Mouse (Mus musculus): ENCODE data around the gene Mroh2a.

Gene Mroh2a

GRCm38 (mm10) chr1:88297480-88298258, 70.9 kb downstream of the Mroh2a start:
- DNase-seq = no peak

GRCm38 (mm10) chr1:88298686-88299528, 72.1 kb downstream of the Mroh2a start:
- DNase-seq = no peak

DNA sequence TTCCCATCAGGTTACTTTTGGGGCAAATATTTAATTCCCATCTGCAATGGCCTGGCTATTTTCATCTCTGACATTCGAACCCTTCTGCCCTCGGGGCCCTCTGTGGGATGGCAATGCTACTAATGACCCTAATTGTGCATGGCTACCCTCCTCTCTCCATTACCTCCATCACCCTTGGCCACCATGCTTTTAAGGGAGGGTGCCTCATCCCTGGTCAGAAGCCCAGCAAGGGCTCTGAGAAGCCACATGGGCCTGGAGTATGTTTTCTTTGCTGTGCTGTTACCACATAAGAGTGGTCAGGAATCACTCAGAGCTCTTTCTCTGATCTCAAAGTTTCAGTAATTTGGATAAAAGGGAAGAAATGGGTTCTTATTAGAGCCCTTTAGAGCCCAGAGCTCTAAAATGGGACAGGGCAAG, 72.8 kb downstream of the Mroh2a start:
- no peak for DNase-seq

DNA sequence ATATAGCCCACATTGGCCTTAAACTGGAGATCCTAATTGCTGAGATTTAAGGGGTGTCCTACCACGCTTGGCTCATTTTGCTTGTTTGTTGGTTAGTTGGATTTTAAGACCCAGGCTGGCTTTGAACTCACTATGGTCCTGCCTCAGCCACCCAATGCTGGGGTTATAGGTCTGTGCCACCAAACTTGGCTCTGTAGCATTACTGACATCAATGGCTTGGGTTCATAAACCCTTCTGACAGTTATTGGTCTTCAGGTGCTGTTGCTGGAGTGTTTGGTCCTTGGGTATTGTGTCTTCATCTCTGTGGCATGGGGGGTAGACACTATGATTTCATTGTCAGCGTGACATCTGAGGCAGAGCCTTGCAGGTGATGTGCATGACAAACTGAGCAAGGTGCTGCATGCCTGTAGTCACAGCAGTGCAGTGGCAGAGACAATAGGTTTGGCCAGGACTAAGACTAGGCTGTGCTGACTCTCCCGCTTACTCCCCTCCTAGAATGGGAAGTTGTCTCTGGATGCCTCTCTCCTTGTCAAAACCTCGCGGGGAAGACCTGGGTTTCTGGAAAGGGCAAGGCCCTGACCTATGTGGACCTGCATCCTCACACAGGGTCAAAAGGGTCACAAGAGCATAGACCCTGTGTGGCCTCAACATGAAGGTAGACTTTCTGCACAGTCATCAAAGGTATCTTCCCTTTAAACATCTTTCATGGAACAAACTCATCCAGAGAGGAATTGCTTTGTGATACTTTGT, 73.7 kb downstream of the Mroh2a start:
- no peak for DNase-seq

GRCm38 (mm10) chr1:88301121-88302014, 74.6 kb downstream of the Mroh2a start:
- DNase-seq = no peak

DNA sequence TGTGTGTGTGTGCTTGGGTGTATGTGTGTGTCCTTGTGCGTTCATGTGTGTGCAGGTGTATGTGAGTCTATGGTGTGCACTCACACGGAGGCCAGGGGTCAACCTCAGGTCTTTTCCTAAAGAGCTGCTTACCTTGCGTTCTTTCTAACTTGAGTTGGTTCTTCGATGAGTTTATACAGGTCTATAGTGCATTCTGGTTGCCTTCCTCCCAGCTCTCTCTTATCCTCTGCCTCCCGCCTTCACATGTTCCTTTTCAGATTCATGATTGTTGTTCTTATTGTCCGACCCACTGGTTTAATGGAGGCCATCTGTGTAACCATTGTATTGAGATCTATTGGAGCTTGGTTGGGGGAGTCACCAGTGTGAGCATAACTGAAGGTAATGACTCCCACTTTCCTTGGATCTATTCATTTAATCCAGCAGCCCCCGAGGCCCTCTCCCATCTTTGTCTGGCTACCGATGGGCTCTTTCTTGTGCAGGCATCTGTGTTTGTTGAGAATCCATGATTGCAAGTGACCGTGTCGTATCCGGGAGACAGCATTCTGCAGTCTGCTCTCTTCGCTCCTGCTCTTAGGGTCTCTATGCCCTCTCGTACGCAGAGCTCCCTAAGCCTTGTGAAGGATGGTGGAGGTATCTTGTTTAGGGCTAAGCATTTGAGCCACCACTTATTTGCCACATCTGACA, 75.4 kb downstream of the Mroh2a start:
- DNase-seq = no peak

- DNase-seq = no peak
Observed at GRCm38 (mm10) chr1:88303762-88304161, 77.0 kb downstream of the Mroh2a start.

- DNase-seq = no peak
Observed at GRCm38 (mm10) chr1:88304261-88304985, 77.6 kb downstream of the Mroh2a start.

DNA sequence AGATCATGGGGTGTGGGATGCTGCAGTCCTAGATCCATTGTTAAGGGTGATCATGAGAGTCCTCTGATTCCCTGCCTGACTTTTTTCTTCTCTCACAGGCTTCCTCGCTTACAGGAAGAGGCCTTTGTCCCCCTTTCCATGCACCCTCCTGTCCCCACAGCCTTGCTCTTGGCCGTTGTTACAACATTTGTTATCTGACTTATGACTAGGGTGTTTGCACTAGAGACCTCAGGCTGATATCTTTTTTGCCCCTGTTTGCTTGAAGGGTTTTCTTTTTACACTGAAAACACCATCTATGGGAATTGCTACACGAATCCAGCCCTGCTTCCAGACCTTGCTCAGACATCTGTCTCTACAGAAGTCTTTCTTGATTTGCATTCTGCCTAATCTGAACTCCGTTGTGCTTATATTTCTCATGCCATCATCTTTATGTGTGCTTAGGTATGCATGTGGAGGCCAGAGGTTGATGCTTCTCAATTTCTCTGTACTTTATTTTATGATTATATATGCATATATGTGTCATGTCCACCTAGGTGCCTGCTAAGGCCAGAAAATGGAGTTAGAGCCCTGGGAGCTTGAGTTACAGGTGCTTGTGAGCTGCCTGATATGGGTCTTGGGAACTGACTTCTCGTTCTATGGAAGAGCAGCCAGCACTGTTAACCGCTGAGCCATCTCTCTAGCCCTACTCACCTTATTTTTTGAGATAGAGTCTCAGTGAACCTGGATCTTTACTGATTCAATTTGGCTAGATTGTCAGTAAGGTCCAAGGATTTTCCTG, 78.4 kb downstream of the Mroh2a start:
- DNase-seq = no peak

DNA sequence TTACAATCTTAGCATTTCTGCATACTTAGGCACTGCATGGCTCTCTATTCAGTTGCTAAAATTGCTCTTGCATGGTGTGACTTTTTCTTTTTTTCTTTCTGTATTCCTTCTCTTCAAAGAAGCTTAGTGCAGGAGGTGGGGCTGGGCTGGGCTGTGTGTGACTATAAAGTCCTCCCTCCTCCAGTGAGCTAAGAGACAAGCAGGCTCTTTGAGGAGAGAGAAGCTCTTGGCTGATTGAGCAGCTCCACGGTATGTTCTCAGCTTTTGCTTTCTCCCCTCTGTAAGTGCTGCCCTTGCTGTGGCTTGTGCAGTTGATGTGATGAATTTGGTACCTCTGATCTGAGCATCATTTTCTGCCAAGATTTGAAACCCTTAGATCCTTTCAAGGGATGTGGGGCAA, 79.8 kb downstream of the Mroh2a start:
- DNase-seq = no peak

DNA sequence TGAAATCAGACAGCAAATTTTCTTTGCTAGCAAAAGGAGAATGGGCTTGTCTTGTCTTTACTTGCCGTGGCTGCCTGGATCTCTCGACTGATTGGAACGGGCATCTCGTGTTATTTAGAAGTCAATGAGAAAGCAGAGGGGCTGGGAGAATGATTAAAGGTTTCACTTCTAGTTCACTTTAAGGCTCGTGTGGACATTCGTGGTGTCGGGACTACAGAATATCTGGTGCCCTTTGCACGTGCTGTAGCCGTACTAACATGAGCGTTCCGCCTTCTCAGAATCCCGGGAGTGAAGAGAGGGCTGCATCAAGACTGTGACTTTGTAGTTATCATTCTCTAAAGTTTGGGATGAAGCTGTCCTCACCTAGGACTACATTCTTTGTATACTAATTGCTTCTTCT, 80.4 kb downstream of the Mroh2a start:
- DNase-seq = no peak

GRCm38 (mm10) chr1:88309020-88309419, 82.2 kb downstream of the Mroh2a start:
- no peak for DNase-seq

DNA sequence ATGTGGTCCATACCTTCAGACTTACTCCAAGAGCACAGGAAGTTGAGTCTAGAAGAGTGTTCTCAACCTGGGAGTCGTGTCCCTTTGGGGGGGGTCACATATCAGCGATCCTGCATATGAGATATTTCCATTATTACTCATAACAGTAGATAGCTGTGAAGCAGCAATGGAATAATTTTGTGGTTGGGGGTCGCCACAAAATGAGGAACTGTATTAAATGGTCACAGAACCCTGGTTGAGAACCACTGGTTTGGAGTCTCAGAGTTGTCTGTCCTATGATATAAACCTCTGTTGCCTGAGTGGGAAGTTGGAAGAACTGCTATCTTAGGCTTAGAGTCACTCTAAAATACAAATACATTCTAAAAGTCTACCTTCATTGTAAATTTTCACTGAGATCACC, 83.1 kb downstream of the Mroh2a start:
- DNase-seq = no peak

DNA sequence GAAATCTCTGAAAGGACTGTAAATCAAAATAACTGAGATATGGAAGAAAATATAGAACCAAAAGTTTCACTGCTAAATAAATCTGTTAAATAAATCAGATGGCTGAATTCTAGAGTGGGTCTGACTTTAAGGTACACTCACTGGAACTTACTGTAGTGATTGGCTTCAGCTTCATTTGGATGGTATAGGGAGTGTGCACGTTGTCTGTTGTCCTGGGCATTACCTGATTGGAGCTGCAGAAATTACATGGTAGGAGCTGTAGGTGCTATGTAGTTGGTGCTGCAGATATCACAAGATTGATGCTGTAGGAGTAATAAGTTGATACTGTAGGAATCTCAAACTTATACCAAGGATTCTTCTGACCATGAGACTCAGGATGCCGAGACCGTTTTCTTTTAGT, 83.6 kb downstream of the Mroh2a start:
- no peak for DNase-seq

All from cerebellum, postnatal 36 days (tissue).